Mouse (Mus musculus) heart, postnatal 0 days (tissue): ENCODE results near the gene Med7. TPM values are rescaled to one million over a fixed set of nuclear protein-coding genes. Genes with fewer than 3 reads are reported as not detected.
"Not testable (repeated sequence)": the region's sequence is repeated elsewhere in the genome, so short reads cannot be mapped to it uniquely, and the experiment has no call there.

ENCODE experiments used
- ATAC-seq: fragments of 200-750 bp; cut with Nextera tagmentation; 2 replicates; pipeline ENCODE4 v1.8.0; 2017; ENCODE audit warnings: low read depth, moderate number of reproducible peaks, moderate library complexity; ENCODE audit not compliant: insufficient read depth
- DNase-seq: peaks from one replicate; pipeline ENCODE4 v3.0.0-alpha.2; 2016; ENCODE audit warnings: low spot score
- H3K27ac ChIP-seq: fragments of 300-500 bp; sonication (generic); 2 replicates; pipeline ENCODE4 v1.5.1; 2014; ENCODE audit warnings: low read depth, mild to moderate bottlenecking
- H3K27me3 ChIP-seq: fragments of 300-500 bp; sonication (generic); 2 replicates; pipeline ENCODE4 v1.6.1; 2014; ENCODE audit warnings: low read length, mixed read lengths; ENCODE audit not compliant: control insufficient read depth, insufficient read depth
- H3K36me3 ChIP-seq: fragments of 300-500 bp; sonication (generic); replicated peaks from 2 replicates; pipeline ENCODE4 v1.6.1; 2014; ENCODE audit warnings: low read length, mixed read lengths; ENCODE audit not compliant: control insufficient read depth, insufficient read depth
- H3K4me1 ChIP-seq: fragments of 300-500 bp; sonication (generic); 2 replicates; pipeline ENCODE4 v1.6.1; 2014; ENCODE audit warnings: antibody characterized with exemption; ENCODE audit not compliant: control insufficient read depth, insufficient read depth
- H3K4me2 ChIP-seq: fragments of 300-500 bp; sonication (generic); 2 replicates; pipeline ENCODE4 v1.6.1; 2014; ENCODE audit warnings: low read depth, mild to moderate bottlenecking, low read length, moderate library complexity
- H3K4me3 ChIP-seq: fragments of 300-500 bp; sonication (generic); 2 replicates; pipeline ENCODE4 v1.5.1; 2014; ENCODE audit warnings: low read depth, low read length
- H3K9ac ChIP-seq: fragments of 300-500 bp; sonication (generic); replicated peaks from 2 replicates; pipeline ENCODE4 v1.6.1; 2014; ENCODE audit warnings: low read depth, low read length, mixed read lengths
- H3K9me3 ChIP-seq: fragments of 300-500 bp; sonication (generic); replicated peaks from 2 replicates; pipeline ENCODE4 v1.6.1; 2016; ENCODE audit warnings: low read length; ENCODE audit not compliant: control insufficient read depth
- CTCF ChIP-seq: IDR thresholded peaks from 2 replicates; pipeline ENCODE4 v1.5.1; 2016; ENCODE audit warnings: antibody characterized with exemption, control low read depth, low read depth
- EP300 ChIP-seq: IDR thresholded peaks from 2 replicates; pipeline ENCODE4 v1.6.1; 2016; ENCODE audit warnings: antibody characterized with exemption, low read depth
- WGBS: fragments of 180-500 bp; shearing (Covaris S2); extraction: QIAGEN DNeasy Blood & Tissue Kit; methylation state at CpG from one replicate; pipeline ENCODE4 v1.1.7; 2014; 5-methylcytosine and 5-hydroxymethylcytosine counted together
- polyA plus RNA-seq: library from polyadenylated mRNA; unstranded; fragments of >200 nt; fragmentation: Nextera tagmentation; extraction: Ambion mirVana; gene quantifications from 2 replicates; pipeline ENCODE4 v1.2.1, GENCODE M21; 2015
- total RNA-seq: library from RNA; depleted of rRNA; stranded (reverse); fragments of >200 nt; gene quantifications from 2 replicates; pipeline ENCODE4 v1.2.3, GENCODE M21; 2014; ENCODE audit warnings: low replicate concordance

Gene Med7
- total and polyA plus RNA-seq, 2 experiments from 2014 or later, result 7.2 to 44.0 TPM

DNA sequence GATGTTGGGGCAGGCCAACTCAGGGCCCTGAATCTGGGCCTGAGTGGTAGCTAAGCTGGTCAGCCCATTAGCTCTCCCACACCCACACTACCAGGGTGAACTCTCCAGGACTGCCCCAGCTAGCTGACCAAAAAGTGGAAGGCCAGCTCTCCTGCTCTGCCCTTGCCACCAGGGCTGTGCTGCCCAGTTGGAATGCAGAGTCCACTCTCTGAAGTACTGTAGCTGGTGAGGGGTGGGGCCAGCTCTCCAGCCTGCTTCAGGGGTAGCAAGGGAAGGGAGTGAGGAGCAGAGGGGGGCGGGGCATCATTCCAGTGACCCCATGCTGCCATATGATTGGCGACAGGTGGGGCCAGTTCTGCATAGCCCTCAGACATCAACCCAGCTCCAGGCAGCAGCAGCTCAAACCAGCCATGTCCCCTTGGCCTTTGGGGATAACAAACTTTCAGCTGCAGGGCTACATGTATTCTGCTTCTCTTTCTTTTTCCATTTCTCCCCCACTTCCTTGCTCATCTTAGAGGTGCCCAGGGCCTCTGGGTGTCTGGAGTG lies 26.6 kb upstream of the Med7 start:
- no peaks in the 10 kb centered on the region for H3K9me3 ChIP-seq
- no peak for DNase-seq
- no peak for ATAC-seq
- no peak overlapping the region for H3K4me3 ChIP-seq
- TF ChIP-seq EP300, result no peak
- TF ChIP-seq CTCF, result no peak
- 36% methylated on average over 2 of the region's 2 CpGs for WGBS
- H3K4me2 ChIP-seq, result no peak overlapping the region
- H3K36me3 ChIP-seq, result no peaks in the 10 kb centered on the region
- no peaks in the 10 kb centered on the region for H3K4me1 ChIP-seq
- H3K27ac ChIP-seq, result no peak overlapping the region
- no peak overlapping the region for H3K9ac ChIP-seq
- H3K27me3 ChIP-seq, result no peaks in the 10 kb centered on the region

DNA sequence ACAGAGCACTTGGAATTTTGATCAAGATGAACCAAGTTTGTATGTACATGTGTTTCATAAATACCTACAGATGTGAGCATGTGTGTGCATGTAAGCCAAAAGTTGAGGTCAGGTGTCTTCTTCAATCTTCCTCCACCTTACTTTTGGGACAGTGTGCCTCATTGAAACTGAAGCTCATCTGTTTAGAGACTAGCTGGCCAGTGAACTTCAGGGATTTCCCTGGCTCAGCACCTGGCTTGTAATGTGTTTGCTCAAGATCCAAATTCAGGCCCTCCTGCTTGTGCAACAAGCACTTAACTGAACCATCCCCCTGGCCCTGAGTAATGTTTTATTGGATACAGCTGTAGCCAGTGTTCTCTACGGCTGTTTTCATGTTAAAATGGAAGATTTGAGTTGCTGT lies 18.3 kb upstream of the Med7 start:
- H3K9ac ChIP-seq, result no peak overlapping the region
- no peaks in the 10 kb centered on the region for H3K36me3 ChIP-seq
- no peaks in the 10 kb centered on the region for H3K4me1 ChIP-seq
- no peaks in the 10 kb centered on the region for H3K9me3 ChIP-seq
- no peak overlapping the region for H3K4me2 ChIP-seq
- WGBS, result 83% methylated on average over 1 of the region's 1 CpGs
- H3K27me3 ChIP-seq, result no peaks in the 10 kb centered on the region
- no peak overlapping the region for H3K4me3 ChIP-seq
- DNase-seq (no peak), ATAC-seq (no peak)
- H3K27ac ChIP-seq, result no peak overlapping the region
- no peak for TF ChIP-seq CTCF
- no peak for TF ChIP-seq EP300

DNA sequence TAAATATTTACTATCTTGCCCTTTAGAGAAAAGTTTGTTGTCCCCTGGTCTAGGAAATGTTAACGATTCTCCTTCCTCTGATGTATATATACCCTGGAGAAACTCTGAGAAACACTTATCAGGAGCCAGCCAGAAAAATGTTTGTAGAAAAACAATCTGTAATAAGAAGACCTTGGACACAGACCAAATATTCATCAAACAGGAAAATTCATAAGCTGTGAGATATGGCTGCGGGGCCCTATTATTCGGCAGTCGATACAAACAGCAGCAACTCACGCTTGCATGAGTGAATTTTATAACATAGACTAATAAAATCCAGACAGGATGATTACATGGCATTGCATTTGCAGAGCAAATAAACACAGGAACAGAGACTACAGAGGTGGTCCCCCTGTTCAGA lies 17.9 kb upstream of the Med7 start:
- no peaks in the 10 kb centered on the region for H3K9me3 ChIP-seq
- WGBS, result 78% methylated on average over 5 of the region's 5 CpGs
- H3K36me3 ChIP-seq, result no peaks in the 10 kb centered on the region
- no peaks in the 10 kb centered on the region for H3K27me3 ChIP-seq
- no peak for DNase-seq
- H3K4me3 ChIP-seq, result no peak overlapping the region
- H3K4me1 ChIP-seq, result no peaks in the 10 kb centered on the region
- no peak overlapping the region for H3K27ac ChIP-seq
- no peak overlapping the region for H3K4me2 ChIP-seq
- no peak for TF ChIP-seq EP300
- no peak for TF ChIP-seq CTCF
- H3K9ac ChIP-seq, result no peak overlapping the region
- no peak for ATAC-seq

DNA sequence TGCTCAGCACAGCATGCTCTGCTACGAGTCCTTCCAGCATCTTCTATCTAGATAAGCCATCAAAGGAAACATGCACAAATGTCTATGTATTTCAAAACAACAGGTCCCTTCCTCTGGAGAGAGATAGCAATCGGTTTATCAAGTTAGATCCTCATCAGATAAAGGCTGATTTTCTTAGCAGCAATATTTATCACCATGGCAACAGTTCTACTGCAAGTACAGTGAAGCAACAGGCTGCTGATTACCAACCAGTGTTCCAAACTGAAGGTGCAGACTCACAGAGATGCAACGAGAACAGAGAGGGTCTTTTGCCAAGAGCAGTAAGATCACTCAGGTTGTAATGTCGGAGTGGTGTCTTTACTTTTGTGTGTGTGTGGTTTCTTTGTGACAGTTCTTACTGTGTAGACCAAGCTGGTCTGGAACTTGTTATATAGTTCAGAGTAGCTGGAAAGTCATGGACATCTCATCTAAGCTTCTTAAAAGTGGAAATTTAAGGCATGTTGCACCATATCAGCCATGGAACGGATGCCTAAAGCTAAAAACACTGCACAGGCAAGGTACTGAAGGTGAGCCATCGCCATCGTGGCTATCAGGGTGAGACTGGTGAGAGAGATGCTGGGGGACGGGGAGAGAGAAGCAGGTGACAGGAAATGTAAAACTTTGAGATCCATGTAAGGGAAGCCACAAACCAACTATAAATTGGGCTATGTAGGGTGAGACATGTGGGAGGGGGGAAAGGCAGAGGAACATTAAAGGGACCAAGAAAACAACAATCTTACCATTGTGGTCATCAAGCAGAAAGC lies 15.4 kb upstream of the Med7 start:
- TF ChIP-seq EP300, result no peak
- Histone ChIP-seq H3K4me1 (no peaks in the 10 kb centered on the region), H3K36me3 (no peaks in the 10 kb centered on the region), H3K4me3 (no peak overlapping the region), H3K9me3 (no peaks in the 10 kb centered on the region), H3K27ac (peak overlapping the region; percentile 25; the same call in 1 of the 2 replicates), H3K4me2 (no peak overlapping the region), H3K9ac (no peak overlapping the region), H3K27me3 (no peaks in the 10 kb centered on the region)
- WGBS, result 65% methylated on average over 8 of the region's 8 CpGs
- ATAC-seq, result no peak
- no peak for DNase-seq

DNA sequence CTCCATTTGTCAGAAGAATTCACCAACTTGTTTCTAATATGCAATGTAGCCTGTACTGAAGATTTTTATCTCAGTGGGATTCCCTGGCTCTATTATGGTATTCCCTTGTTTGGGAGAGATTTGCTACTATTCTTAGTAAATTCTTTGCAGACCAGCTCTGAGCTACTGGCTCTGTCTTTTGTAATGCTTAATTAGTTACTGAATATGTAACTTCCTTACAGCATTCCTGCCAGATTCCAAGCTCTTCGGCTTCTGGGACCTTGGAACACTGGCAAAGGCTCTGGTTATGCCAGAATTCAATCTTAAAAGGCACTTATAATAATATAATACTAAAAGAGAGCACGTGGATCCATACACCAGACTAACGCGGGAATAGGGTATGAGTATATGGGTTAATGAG lies 8.6 kb upstream of the Med7 start:
- H3K4me1 ChIP-seq, H3K27ac ChIP-seq, H3K27me3 ChIP-seq, ATAC-seq, H3K9ac ChIP-seq, H3K9me3 ChIP-seq, H3K4me3 ChIP-seq, DNase-seq, H3K36me3 ChIP-seq, H3K4me2 ChIP-seq: not testable (repeated sequence)
- WGBS, result 34% methylated on average over 4 of the region's 4 CpGs

DNA sequence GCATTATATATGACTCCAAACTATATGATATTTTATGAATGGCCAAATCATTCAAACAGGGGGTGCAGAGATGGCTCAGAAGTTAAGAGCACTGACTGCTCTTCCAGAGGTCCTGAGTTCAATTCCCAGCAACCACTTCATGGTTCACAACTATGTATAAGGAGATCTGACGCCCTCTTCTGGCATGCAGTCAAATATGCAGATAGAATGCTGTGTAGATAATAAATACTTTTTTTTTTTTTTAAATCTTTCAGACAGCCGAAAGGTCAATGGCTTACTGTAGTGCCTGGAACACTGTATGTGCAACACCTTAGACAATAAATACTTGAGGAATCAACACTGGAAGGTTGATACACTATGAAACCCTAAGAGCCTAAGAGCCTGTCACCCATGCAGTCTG lies 6.6 kb upstream of the Med7 start:
- H3K4me2 ChIP-seq, result no peak overlapping the region
- H3K9me3 ChIP-seq, result no peaks in the 10 kb centered on the region
- no peak overlapping the region for H3K4me3 ChIP-seq
- no peak overlapping the region for H3K9ac ChIP-seq
- no peaks in the 10 kb centered on the region for H3K4me1 ChIP-seq
- H3K36me3 ChIP-seq, result no peaks in the 10 kb centered on the region
- no peaks in the 10 kb centered on the region for H3K27me3 ChIP-seq
- no peak overlapping the region for H3K27ac ChIP-seq
- DNase-seq (no peak), ATAC-seq (no peak)
- no peak for TF ChIP-seq EP300
- no peak for TF ChIP-seq CTCF
- 67% methylated on average over 2 of the region's 2 CpGs for WGBS
